Mouse (Mus musculus) liver, embryonic 11.5 days (tissue): ENCODE data around the gene Zfp553. TPM values are rescaled to one million over a fixed set of nuclear protein-coding genes. Genes with fewer than 3 reads are reported as not detected.

Source experiments
- ATAC-seq: fragments of 200-750 bp; cut with Nextera tagmentation; replicated peaks from 2 replicates; pipeline ENCODE4 v1.8.0; 2017; ENCODE audit warnings: moderate number of reproducible peaks, mild to moderate bottlenecking, moderate TSS enrichment, moderate library complexity; ENCODE audit not compliant: low FRiP score
- DNase-seq: peaks from one replicate; pipeline ENCODE4 v3.0.0-alpha.2; 2017; ENCODE audit warnings: low spot score
- H3K27ac ChIP-seq: fragments of 300-500 bp; sonication (generic); 2 replicates; pipeline ENCODE4 v1.5.1; 2014; ENCODE audit warnings: mild to moderate bottlenecking, low read depth, low read length, control low read depth
- H3K27me3 ChIP-seq: fragments of 300-500 bp; sonication (generic); replicated peaks from 2 replicates; pipeline ENCODE4 v1.6.1; 2014; ENCODE audit warnings: low read length, mixed read lengths; ENCODE audit not compliant: control insufficient read depth, insufficient read depth
- H3K36me3 ChIP-seq: fragments of 300-500 bp; sonication (generic); 2 replicates; pipeline ENCODE4 v1.6.1; 2014; ENCODE audit warnings: mild to moderate bottlenecking, low read length, moderate library complexity, mixed read lengths; ENCODE audit not compliant: control insufficient read depth, insufficient read depth
- H3K4me1 ChIP-seq: fragments of 300-500 bp; sonication (generic); replicated peaks from 2 replicates; pipeline ENCODE4 v1.6.1; 2014; ENCODE audit warnings: low read length, mixed read lengths; ENCODE audit not compliant: control insufficient read depth, insufficient read depth
- H3K4me2 ChIP-seq: fragments of 300-500 bp; sonication (generic); 2 replicates; pipeline ENCODE4 v1.6.1; 2014; ENCODE audit warnings: mild to moderate bottlenecking, control low read depth, moderate library complexity
- H3K4me3 ChIP-seq: fragments of 300-500 bp; sonication (generic); 2 replicates; pipeline ENCODE4 v1.5.1; 2014; ENCODE audit warnings: low read depth, low read length, control low read depth
- H3K9ac ChIP-seq: fragments of 300-500 bp; sonication (generic); 2 replicates; pipeline ENCODE4 v1.6.1; 2014; ENCODE audit warnings: low read depth, low read length, control low read depth
- H3K9me3 ChIP-seq: fragments of 300-500 bp; sonication (generic); 2 replicates; pipeline ENCODE4 v1.6.1; 2016; ENCODE audit warnings: low read length, inconsistent platforms, mixed read lengths; ENCODE audit not compliant: control insufficient read depth
- WGBS: fragments of 180-500 bp; shearing (Covaris S2); extraction: QIAGEN DNeasy Blood & Tissue Kit; methylation state at CpG from one replicate; pipeline ENCODE4 v1.1.7; 2014; 5-methylcytosine and 5-hydroxymethylcytosine counted together
- polyA plus RNA-seq: library from polyadenylated mRNA; unstranded; fragments of >200 nt; fragmentation: Nextera tagmentation; extraction: Ambion mirVana; gene quantifications from 2 replicates; pipeline ENCODE4 v1.2.1, GENCODE M21; 2014

The Zfp553 gene
- polyA plus RNA-seq, 1 experiment from 2014 or later = 17.2 TPM

DNA sequence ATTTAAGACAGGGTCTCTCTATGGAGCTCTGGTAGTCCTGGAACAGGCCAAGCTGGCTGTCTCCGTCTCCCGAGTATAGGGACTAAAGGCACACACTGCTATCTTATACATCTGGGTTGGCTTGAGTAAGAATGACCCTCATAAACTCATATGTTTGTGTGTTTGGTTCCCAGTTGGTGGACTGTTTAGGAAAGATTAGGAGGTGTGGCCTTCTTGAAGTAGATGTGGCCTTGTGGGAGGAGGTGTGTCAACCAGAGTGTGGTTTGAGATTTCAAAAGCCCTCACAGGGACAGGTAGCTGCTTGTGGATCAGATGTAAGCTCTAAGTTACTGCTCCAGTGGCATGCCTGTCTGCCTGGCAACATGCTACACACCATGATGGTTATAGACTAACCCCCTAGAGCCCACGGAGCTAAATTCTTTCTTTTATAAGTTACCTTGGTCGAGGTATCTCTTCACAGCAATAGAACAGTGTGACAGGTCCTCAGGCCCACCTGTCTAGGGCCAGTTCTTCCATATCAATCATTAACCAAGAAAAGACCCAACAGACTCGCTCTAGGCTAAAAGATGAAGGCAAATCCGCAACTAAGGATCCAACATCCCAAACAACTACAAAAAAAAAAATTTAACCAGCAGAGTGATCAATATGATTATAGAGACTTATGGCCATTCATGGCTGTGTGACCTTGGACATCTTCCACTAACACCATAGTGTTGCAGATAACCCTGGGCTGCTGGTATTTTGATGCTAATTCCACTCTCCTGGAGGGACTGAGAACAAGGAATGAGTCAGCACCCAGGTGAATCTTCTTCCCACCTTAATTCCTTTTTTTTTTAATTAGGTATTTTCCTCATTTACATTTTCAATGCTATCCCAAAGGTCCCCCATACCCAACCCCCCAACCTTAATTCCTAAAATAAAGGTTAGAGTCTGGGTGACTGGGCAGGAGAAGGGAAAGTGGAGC is 9.1 kb upstream of the Zfp553 start:
- H3K4me1 ChIP-seq = peaks cover 27% of the 10 kb centered on the region
- no peak overlapping the region for H3K4me3 ChIP-seq
- no peaks in the 10 kb centered on the region for H3K36me3 ChIP-seq
- no peak overlapping the region for H3K9ac ChIP-seq
- no peak overlapping the region for H3K4me2 ChIP-seq
- H3K9me3 ChIP-seq = no peaks in the 10 kb centered on the region
- no peak; the same call in 1 of the 2 replicates for ATAC-seq
- H3K27ac ChIP-seq = no peak overlapping the region
- no peak for DNase-seq
- WGBS = 73% methylated on average over 6 of the region's 6 CpGs
- no peaks in the 10 kb centered on the region for H3K27me3 ChIP-seq

DNA sequence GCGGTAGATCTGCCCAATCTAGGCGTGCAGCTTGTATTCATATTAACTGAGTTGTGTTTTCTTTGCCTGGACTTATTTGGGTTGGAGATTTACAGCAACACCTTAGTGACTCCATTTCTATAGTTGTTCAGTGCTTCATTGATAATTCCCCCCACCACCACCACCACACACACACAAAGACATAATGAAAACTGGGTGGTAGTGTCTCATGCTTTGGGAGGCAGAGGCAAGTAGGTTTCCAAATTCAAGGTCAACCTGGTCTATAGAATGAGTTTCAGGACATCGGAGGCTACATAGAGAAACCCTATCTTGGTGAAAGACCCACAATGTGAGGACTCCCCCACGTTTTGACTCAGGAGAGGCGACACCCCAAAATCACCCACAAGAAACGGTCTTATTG is 8.2 kb upstream of the Zfp553 start:
- Histone ChIP-seq H3K27ac (no peak overlapping the region), H3K27me3 (no peaks in the 10 kb centered on the region), H3K4me3 (no peak overlapping the region), H3K4me2 (no peak overlapping the region), H3K36me3 (peaks cover 5% of the 10 kb centered on the region; the same call in 1 of the 2 replicates), H3K4me1 (peaks cover 22% of the 10 kb centered on the region), H3K9me3 (no peaks in the 10 kb centered on the region), H3K9ac (no peak overlapping the region)
- 88% methylated on average over 6 of the region's 6 CpGs for WGBS
- no peak for DNase-seq
- ATAC-seq = no peak

DNA sequence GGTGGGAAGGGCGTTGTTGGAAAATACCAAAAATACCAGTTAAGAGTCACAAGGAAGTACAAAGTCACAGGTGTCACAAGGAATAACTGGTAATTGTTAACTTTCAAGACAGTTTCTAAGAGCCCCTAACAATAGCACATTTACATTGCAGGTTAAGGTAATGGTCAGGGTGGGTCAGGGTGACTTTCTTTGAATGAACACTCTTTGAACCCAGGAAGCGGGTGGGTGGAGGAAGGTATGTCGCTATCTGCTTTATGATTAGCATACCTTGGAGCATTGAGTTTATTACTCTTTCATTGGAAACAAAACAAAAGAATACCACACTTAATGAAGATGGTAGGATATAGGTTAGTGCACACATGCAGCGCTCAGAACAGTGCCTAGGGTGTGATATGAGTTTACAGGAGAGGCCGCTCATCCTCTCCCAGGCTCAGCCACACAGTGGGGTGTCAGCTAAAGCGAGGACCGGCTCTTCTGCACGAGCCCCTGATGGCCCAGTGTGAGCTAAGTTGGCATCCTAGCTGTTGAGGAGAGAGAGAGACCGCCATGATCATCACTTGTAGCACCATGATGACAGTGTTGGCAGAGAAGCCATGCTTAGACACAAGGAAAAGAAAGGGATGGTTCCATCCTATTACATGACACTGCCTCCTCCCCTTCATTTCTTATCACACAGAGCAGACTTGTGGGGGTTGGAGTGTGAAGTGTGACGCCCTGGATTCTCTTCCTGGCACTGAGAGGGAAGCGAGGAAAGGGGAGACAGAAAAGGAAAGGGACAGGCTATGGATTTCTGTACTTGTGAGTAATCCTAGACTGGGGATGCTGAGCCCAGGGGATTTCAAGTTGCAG is 7.5 kb upstream of the Zfp553 start:
- peak overlapping the region; percentile 49; the same call in 1 of the 2 replicates for H3K9ac ChIP-seq
- no peaks in the 10 kb centered on the region for H3K9me3 ChIP-seq
- H3K36me3 ChIP-seq = peaks cover 5% of the 10 kb centered on the region; the same call in 1 of the 2 replicates
- peak overlapping the region; percentile 79 for H3K27ac ChIP-seq
- H3K4me3 ChIP-seq = no peak overlapping the region
- peak overlapping the region; percentile 50 for H3K4me2 ChIP-seq
- H3K4me1 ChIP-seq = peaks cover 22% of the 10 kb centered on the region
- H3K27me3 ChIP-seq = no peaks in the 10 kb centered on the region
- WGBS = 67% methylated on average over 11 of the region's 11 CpGs
- DNase-seq (no peak), ATAC-seq (peak; percentile 88)

DNA sequence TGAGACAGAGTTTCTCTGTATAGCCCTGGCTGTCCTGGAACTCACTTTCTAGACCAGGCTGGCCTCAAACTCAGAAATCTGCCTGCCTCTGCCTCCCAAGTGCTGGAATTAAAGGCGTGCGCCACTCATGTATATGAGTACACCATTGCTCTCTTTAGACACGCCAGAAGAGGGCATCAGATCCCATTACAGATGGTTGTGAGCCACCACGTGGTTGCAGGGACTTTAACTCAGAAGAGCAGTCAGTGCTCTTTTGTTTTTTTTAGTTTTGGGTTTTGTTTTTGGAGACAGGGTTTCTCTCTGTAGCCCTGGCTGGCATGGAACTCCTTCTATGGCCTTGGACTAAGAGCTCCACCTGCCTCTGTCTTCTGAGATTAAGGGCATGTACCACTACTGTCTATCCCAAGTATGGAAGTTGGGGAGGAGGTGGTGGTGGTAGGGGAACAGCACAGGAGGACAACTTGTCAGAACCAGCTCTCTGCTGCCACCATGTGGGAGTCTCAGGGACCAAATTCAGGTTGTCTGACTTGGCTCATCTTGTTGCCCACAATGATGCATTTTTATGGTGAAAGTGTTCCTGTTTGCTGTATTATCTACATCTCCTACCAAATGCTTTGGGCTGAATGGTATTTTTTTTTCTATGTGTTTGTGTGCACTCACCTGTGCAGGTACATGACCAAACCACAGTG is 4.1 kb upstream of the Zfp553 start:
- no peaks in the 10 kb centered on the region for H3K27me3 ChIP-seq
- no peak; the same call in 1 of the 2 replicates for ATAC-seq
- H3K4me3 ChIP-seq = no peak overlapping the region
- H3K36me3 ChIP-seq = peaks cover 5% of the 10 kb centered on the region; the same call in 1 of the 2 replicates
- H3K9ac ChIP-seq = no peak overlapping the region
- 51% methylated on average over 4 of the region's 4 CpGs for WGBS
- no peak overlapping the region; the same call in 1 of the 2 replicates for H3K27ac ChIP-seq
- DNase-seq = peak; percentile 69
- H3K9me3 ChIP-seq = no peaks in the 10 kb centered on the region
- peaks cover 33% of the 10 kb centered on the region for H3K4me1 ChIP-seq
- no peak overlapping the region for H3K4me2 ChIP-seq

- Histone ChIP-seq H3K4me2 (peak overlapping the region; percentile 84), H3K9me3 (no peaks in the 10 kb centered on the region), H3K36me3 (peaks cover 20% of the 10 kb centered on the region), H3K4me1 (peaks cover 18% of the 10 kb centered on the region), H3K4me3 (peak overlapping the region; percentile 97), H3K9ac (peak overlapping the region; percentile 97), H3K27ac (0 out of 2 replicates have a peak overlapping the region, but pooled peaks have one; percentile 97), H3K27me3 (no peaks in the 10 kb centered on the region)
- WGBS = 71% methylated on average over 3 of the region's 3 CpGs
- ATAC-seq = no peak
- DNase-seq = no peak
Observed at GRCm38 (mm10) chr7:127231376-127231775, 1.5 kb upstream of the Zfp553 start.

DNA sequence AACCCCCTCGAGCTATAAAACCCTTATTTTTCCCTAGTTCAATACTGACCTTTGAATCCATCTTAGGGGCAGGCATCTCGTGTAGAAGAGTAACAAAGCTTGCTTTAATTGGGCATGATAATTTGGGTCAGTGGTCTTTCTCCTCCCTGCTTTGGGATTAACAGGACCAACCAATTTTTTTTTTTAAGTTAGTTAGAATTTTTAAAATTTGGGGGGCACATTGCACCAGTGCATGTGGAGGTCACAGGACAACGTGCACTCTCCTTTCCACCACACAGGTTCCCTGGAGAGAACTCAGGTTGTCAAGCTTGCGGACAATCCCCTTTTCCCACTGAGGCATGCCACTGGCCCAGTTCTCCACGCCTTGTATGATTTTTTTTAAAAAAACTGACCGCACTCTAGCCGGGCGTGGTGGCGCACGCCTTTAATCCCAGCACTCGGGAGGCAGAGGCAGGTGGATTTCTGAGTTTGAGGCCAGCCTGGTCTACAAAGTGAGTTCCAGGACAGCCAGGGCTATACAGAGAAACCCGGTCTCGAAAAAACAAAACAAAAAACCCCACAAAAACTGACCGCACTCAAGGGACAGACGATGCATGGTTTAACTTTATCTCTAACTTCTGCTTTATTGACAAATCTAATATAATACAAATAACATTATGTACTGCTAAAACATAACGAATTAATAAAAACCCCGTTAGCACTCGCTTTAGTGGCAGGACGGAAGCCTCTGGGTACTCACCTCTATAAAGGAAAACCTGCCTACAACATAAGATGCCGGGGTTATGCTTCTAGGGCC is 837 bp upstream of the Zfp553 start:
- no peaks in the 10 kb centered on the region for H3K27me3 ChIP-seq
- peaks cover 14% of the 10 kb centered on the region for H3K4me1 ChIP-seq
- WGBS = 6% methylated on average over 20 of the region's 20 CpGs
- H3K9me3 ChIP-seq = no peaks in the 10 kb centered on the region
- ATAC-seq = no peak
- peak overlapping the region; percentile 84 for H3K4me2 ChIP-seq
- peaks cover 27% of the 10 kb centered on the region for H3K36me3 ChIP-seq
- no peak for DNase-seq
- peak overlapping the region; percentile 97 for H3K9ac ChIP-seq
- peak overlapping the region; percentile 97 for H3K27ac ChIP-seq
- peak overlapping the region; percentile 97 for H3K4me3 ChIP-seq

DNA sequence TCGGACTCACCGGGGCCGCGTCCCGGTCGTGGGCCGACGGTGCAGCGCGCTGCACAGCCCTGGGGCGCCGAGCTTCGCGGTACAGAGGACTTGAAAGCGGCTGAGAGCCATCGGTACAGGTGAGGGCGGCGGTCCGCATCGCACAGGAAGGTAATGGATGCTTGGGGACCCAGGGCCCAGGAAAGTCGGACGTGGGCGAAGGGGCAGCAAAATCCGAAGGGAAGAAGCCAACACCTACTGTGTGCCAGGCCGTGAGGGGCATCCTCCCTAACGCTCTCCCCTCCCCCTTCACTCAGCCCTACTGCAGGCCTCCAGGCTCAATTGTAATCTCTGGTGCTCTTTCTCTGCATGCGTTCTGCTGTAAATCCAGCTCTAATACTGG is 498 bp downstream of the Zfp553 start:
- peak overlapping the region; percentile 97 for H3K27ac ChIP-seq
- peak overlapping the region; percentile 97 for H3K9ac ChIP-seq
- no peaks in the 10 kb centered on the region for H3K27me3 ChIP-seq
- DNase-seq = no peak
- H3K4me1 ChIP-seq = peaks cover 11% of the 10 kb centered on the region
- peaks cover 38% of the 10 kb centered on the region for H3K36me3 ChIP-seq
- peak overlapping the region; percentile 84 for H3K4me2 ChIP-seq
- peak; percentile 55 for ATAC-seq
- H3K9me3 ChIP-seq = no peaks in the 10 kb centered on the region
- WGBS = under 1% methylated on average over 27 of the region's 27 CpGs
- peak overlapping the region; percentile 97 for H3K4me3 ChIP-seq
